Mouse (Mus musculus) stomach, postnatal 0 days (tissue): ENCODE measurements at regions not wholly inside any gene's neighbourhood (a gene's known extent, or its start where the extent isn't known, plus 50 kb on each side); places are given as distances from the start of the nearest gene placed in this dataset.

Source experiments
- CTCF ChIP-seq: IDR thresholded peaks from 2 replicates; pipeline ENCODE4 v1.5.1; 2016; ENCODE audit warnings: antibody characterized with exemption, low read depth, mild to moderate bottlenecking, moderate library complexity
- EP300 ChIP-seq: optimal IDR thresholded peaks from 2 replicates; pipeline ENCODE3; 2016; ENCODE audit warnings: antibody characterized with exemption

DNA sequence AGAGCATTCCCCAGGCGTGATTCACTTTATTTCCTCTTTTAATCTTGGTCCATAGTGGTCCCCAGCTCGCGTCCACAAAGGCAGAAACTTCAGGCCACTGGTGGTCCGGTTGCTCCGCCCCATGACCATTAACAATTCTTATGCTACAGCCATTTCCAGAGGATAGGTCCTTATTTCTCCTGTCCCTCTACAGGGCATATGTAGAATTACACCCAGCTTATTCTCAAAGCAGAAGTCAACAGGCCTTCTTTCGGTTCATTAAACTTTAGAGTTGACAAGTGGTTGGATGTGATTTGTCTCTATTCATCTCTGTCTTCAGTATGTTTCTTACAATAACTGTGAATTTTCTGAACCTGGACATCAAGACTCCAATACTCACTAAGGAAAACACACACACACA lies 1632.4 kb upstream of the Flrt2 start:
- peak; percentile 57 for TF ChIP-seq CTCF
- TF ChIP-seq EP300, result no peak
